Mouse (Mus musculus): ENCODE results near the gene Wfikkn2. TPM values are rescaled to one million over a fixed set of nuclear protein-coding genes. Genes with fewer than 3 reads are reported as not detected.

The Wfikkn2 gene
- total and polyA plus RNA-seq, 3 experiments = 0.04 to 0.11 (median 0.08) TPM

DNA sequence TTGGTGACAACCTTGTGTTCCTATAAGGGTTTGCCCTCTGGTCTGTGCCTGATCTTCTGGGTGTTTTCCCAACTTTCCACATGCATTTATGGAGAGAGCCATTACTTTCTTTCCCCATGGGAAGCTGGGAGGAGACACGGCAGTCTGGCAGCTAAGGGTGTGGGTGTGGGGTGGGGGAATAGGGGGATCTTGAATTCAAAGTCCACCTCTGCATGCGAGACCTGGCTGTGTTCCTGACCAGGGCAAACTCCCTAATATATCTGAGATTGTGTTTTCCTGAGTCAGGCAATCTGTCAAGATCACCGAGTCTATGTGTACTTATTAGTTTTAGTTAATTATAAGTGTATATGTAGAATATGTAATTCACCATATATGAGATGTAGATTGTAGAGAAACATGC lies 49.5 kb downstream of the Wfikkn2 start:
- DNase-seq (ENCODE audit: extremely low read depth) = no peak
- in situ Hi-C loops (cut with MboI; ENCODE audit: low pct_ligation_motif_present, low pct_unique_long_range_greater_than_20kb, low sequenced_read_pairs) (no loop called here), dilution Hi-C loops (cut with MboI; ENCODE audit: extremely low pct_ligation_motif_present, extremely low pct_unique_long_range_greater_than_20kb, low sequenced_read_pairs) (no loop called here)
- H3K9me3 ChIP-seq (replicated peaks; ENCODE audit: low read length) = no peaks in the 10 kb centered on the region
- H3K4me3 ChIP-seq (replicated peaks in 1 of 3; ENCODE audit: low read depth in 2 of 3, low read length in 2 of 3, poor library complexity in 1 of 3) = no peak overlapping the region
- no peak overlapping the region for H3K27ac ChIP-seq (ENCODE audit: insufficient read depth, low read depth)
- TF ChIP-seq HCFC1 (IDR thresholded peaks at IDR 0.05; ENCODE audit: low read depth, low read length) (no peak), PAX5 (IDR thresholded peaks at IDR 0.05; ENCODE audit: low read length) (no peak), RAD21 (IDR thresholded peaks at IDR 0.05; ENCODE audit: low read depth, low read length) (no peak), MYC (IDR thresholded peaks at IDR 0.05; ENCODE audit: low read depth, low read length) (no peak), ZNF384 (IDR thresholded peaks at IDR 0.05; ENCODE audit: low read depth, low read length) (no peak), JUN (IDR thresholded peaks at IDR 0.05; ENCODE audit: insufficient read depth, low read depth, low read length) (no peak), RCOR1 (conservative IDR thresholded peaks at IDR 0.05; ENCODE audit: low read depth, low read length) (no peak), UBTF (IDR thresholded peaks at IDR 0.05; ENCODE audit: low read depth, low read length) (no peak), POLR2A (IDR thresholded peaks at IDR 0.05; ENCODE audit: low read depth, low read length) (no peak), KAT2A (IDR thresholded peaks at IDR 0.05; ENCODE audit: insufficient replicate concordance, low read length) (no peak), MAX (IDR thresholded peaks at IDR 0.05; ENCODE audit: low read length) (no peak), MXI1 (IDR thresholded peaks at IDR 0.05; ENCODE audit: low read depth, low read length) (no peak)
- no peak overlapping the region for H3K9ac ChIP-seq (ENCODE audit: insufficient read depth, low read depth)
- peaks cover 5% of the 10 kb centered on the region for H3K27me3 ChIP-seq (replicated peaks)
- H3K4me1 ChIP-seq (ENCODE audit: control insufficient read depth in 1 of 2, insufficient read depth in 2 of 2) = no peaks in the 10 kb centered on the region
- H3K79me2 ChIP-seq (replicated peaks; ENCODE audit: control insufficient read depth, extremely low read depth, insufficient read depth, poor library complexity, severe bottlenecking) = no peaks in the 10 kb centered on the region
- no peak overlapping the region for H3K4me2 ChIP-seq (ENCODE audit: insufficient read depth, low read depth, poor library complexity, severe bottlenecking)
- no peaks in the 10 kb centered on the region for H3K36me3 ChIP-seq (replicated peaks in 1 of 2; ENCODE audit: control insufficient read depth in 1 of 2, insufficient read depth in 1 of 2, low read length in 1 of 2)

DNA sequence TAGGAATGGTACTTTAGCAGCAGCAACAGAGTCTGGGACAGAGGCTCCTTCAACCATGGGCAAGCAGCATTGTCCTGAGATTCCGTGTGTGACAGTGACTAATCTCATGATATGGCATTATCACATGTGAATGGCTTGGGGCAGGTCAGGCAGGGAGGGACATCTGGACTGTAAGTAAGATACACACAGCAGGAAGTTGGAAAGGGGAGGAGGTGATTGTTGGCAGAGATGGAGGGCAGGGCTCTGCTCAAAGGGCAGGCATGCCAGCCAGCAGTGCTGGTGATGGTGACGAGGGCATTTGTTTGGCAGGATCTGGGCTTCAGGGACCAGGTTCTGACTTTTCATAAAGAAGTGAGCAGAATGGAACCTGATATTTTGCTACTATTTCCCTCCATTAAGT lies 52.7 kb downstream of the Wfikkn2 start:
- Histone ChIP-seq H3K9ac (ENCODE audit: insufficient read depth, low read depth) (no peak overlapping the region), H3K4me1 (ENCODE audit: control insufficient read depth in 1 of 2, insufficient read depth in 2 of 2) (no peaks in the 10 kb centered on the region), H3K79me2 (replicated peaks; ENCODE audit: control insufficient read depth, extremely low read depth, insufficient read depth, poor library complexity, severe bottlenecking) (no peaks in the 10 kb centered on the region), H3K36me3 (replicated peaks in 1 of 2; ENCODE audit: control insufficient read depth in 1 of 2, insufficient read depth in 1 of 2, low read length in 1 of 2) (no peaks in the 10 kb centered on the region), H3K27ac (ENCODE audit: insufficient read depth, low read depth) (no peak overlapping the region), H3K4me2 (ENCODE audit: insufficient read depth, low read depth, poor library complexity, severe bottlenecking) (no peak overlapping the region), H3K4me3 (replicated peaks in 1 of 3; ENCODE audit: low read depth in 2 of 3, low read length in 2 of 3, poor library complexity in 1 of 3) (no peak overlapping the region), H3K27me3 (replicated peaks) (peaks cover 5% of the 10 kb centered on the region), H3K9me3 (replicated peaks; ENCODE audit: low read length) (no peaks in the 10 kb centered on the region)
- TF ChIP-seq UBTF (IDR thresholded peaks at IDR 0.05; ENCODE audit: low read depth, low read length) (no peak), MAX (IDR thresholded peaks at IDR 0.05; ENCODE audit: low read length) (no peak), GABPA (IDR thresholded peaks at IDR 0.05; ENCODE audit: insufficient replicate concordance, low read depth, low read length) (no peak), MXI1 (IDR thresholded peaks at IDR 0.05; ENCODE audit: low read depth, low read length) (no peak), ETS1 (conservative IDR thresholded peaks at IDR 0.05; ENCODE audit: low read depth, low read length) (no peak), ZKSCAN1 (IDR thresholded peaks at IDR 0.05; ENCODE audit: borderline replicate concordance, low read depth, low read length) (no peak), EP300 (IDR thresholded peaks at IDR 0.05; ENCODE audit: low read length) (no peak), MYC (IDR thresholded peaks at IDR 0.05; ENCODE audit: low read depth, low read length) (no peak), NELFE (IDR thresholded peaks at IDR 0.05; ENCODE audit: low read depth, low read length) (no peak), CTCF (conservative IDR thresholded peaks at IDR 0.05 in 1 of 2, IDR thresholded peaks at IDR 0.05 in 1 of 2; ENCODE audit: low read depth in 2 of 2, low read length in 2 of 2) (no peak), TCF12 (IDR thresholded peaks at IDR 0.05; ENCODE audit: low read depth, low read length) (no peak), SMC3 (IDR thresholded peaks at IDR 0.05; ENCODE audit: low read depth, low read length) (no peak), E2F4 (IDR thresholded peaks at IDR 0.05; ENCODE audit: insufficient replicate concordance, low read depth, low read length) (no peak), RAD21 (IDR thresholded peaks at IDR 0.05; ENCODE audit: low read depth, low read length) (no peak), SIN3A (IDR thresholded peaks at IDR 0.05; ENCODE audit: low read length) (no peak), KAT2A (IDR thresholded peaks at IDR 0.05; ENCODE audit: insufficient replicate concordance, low read length) (no peak)
- in situ Hi-C loops (cut with MboI; ENCODE audit: low pct_ligation_motif_present, low pct_unique_long_range_greater_than_20kb, low sequenced_read_pairs) = no loop called here
- dilution Hi-C loops (cut with MboI; ENCODE audit: extremely low pct_ligation_motif_present, extremely low pct_unique_long_range_greater_than_20kb, low sequenced_read_pairs) = no loop called here
- no peak for DNase-seq (ENCODE audit: extremely low read depth)

Data from CH12.LX (cell line).